Mouse (Mus musculus) liver, embryonic 12.5 days (tissue): Measurements from ENCODE around the gene Rxfp2. TPM values are rescaled to one million over a fixed set of nuclear protein-coding genes. Genes with fewer than 3 reads are reported as not detected.

ENCODE experiments used
- ATAC-seq: fragments of 200-750 bp; cut with Nextera tagmentation; 2 replicates; pipeline ENCODE4 v1.8.0; 2017; ENCODE audit warnings: moderate number of reproducible peaks, mild to moderate bottlenecking, moderate library complexity
- H3K27ac ChIP-seq: fragments of 300-500 bp; sonication (generic); 2 replicates; pipeline ENCODE4 v1.5.1; 2016; ENCODE audit warnings: mild to moderate bottlenecking
- H3K27me3 ChIP-seq: fragments of 300-500 bp; sonication (generic); replicated peaks from 2 replicates; pipeline ENCODE4 v1.6.1; 2016; ENCODE audit warnings: mild to moderate bottlenecking, moderate library complexity
- H3K36me3 ChIP-seq: fragments of 300-500 bp; sonication (generic); 2 replicates; pipeline ENCODE4 v1.6.1; 2016; ENCODE audit warnings: mild to moderate bottlenecking, moderate library complexity
- H3K4me1 ChIP-seq: fragments of 300-500 bp; sonication (generic); 2 replicates; pipeline ENCODE4 v1.6.1; 2016
- H3K4me2 ChIP-seq: fragments of 300-500 bp; sonication (generic); 2 replicates; pipeline ENCODE4 v1.6.1; 2016; ENCODE audit warnings: mild to moderate bottlenecking, moderate library complexity
- H3K4me3 ChIP-seq: fragments of 300-500 bp; sonication (generic); 2 replicates; pipeline ENCODE4 v1.5.1; 2016; ENCODE audit warnings: mild to moderate bottlenecking, moderate library complexity
- H3K9ac ChIP-seq: fragments of 300-500 bp; sonication (generic); 2 replicates; pipeline ENCODE4 v1.6.1; 2016; ENCODE audit warnings: mild to moderate bottlenecking, moderate library complexity
- H3K9me3 ChIP-seq: fragments of 300-500 bp; sonication (generic); replicated peaks from 2 replicates; pipeline ENCODE4 v1.6.1; 2016; ENCODE audit warnings: mild to moderate bottlenecking, moderate library complexity
- WGBS: fragments of 180-500 bp; shearing (Covaris S2); methylation state at CpG from one replicate; pipeline ENCODE4 v1.1.7; 2016; ENCODE audit not compliant: insufficient replicate concordance; 5-methylcytosine and 5-hydroxymethylcytosine counted together
- polyA plus RNA-seq: library from polyadenylated mRNA; unstranded; fragments of >200 nt; fragmentation: Nextera tagmentation; extraction: Ambion mirVana; gene quantifications from 2 replicates; pipeline ENCODE4 v1.2.1, GENCODE M21; 2016

The Rxfp2 gene
- polyA plus RNA-seq, 1 experiment from 2014 or later: 0.11 TPM

GRCm38 (mm10) chr5:150022556-150022955 is 4.1 kb downstream of the Rxfp2 start:
- Histone ChIP-seq H3K27me3 (no peaks in the 10 kb centered on the region), H3K4me1 (no peaks in the 10 kb centered on the region), H3K9me3 (no peaks in the 10 kb centered on the region), H3K4me3 (no peak overlapping the region), H3K4me2 (no peak overlapping the region), H3K27ac (no peak overlapping the region), H3K9ac (no peak overlapping the region), H3K36me3 (no peaks in the 10 kb centered on the region)
- ATAC-seq: no peak
- 73% methylated on average over 18 of the region's 18 CpGs for WGBS

GRCm38 (mm10) chr5:150023476-150023875 is 5.0 kb downstream of the Rxfp2 start:
- H3K36me3 ChIP-seq: no peaks in the 10 kb centered on the region
- no peak overlapping the region for H3K27ac ChIP-seq
- no peak overlapping the region for H3K4me3 ChIP-seq
- H3K9ac ChIP-seq: no peak overlapping the region
- H3K9me3 ChIP-seq: no peaks in the 10 kb centered on the region
- no peak overlapping the region for H3K4me2 ChIP-seq
- no peaks in the 10 kb centered on the region for H3K27me3 ChIP-seq
- WGBS: 75% methylated on average over 6 of the region's 6 CpGs
- H3K4me1 ChIP-seq: no peaks in the 10 kb centered on the region
- no peak for ATAC-seq

- no peak overlapping the region for H3K9ac ChIP-seq
- no peaks in the 10 kb centered on the region for H3K4me1 ChIP-seq
- H3K36me3 ChIP-seq: no peaks in the 10 kb centered on the region
- no peaks in the 10 kb centered on the region for H3K27me3 ChIP-seq
- no peak overlapping the region for H3K27ac ChIP-seq
- H3K4me3 ChIP-seq: no peak overlapping the region
- no peaks in the 10 kb centered on the region for H3K9me3 ChIP-seq
- no peak for ATAC-seq
- H3K4me2 ChIP-seq: no peak overlapping the region
- 63% methylated on average over 2 of the region's 2 CpGs for WGBS
These were observed 5.7 kb downstream of the Rxfp2 start for GRCm38 (mm10) chr5:150024188-150024587.

- no peaks in the 10 kb centered on the region for H3K4me1 ChIP-seq
- 85% methylated on average over 14 of the region's 14 CpGs for WGBS
- H3K27me3 ChIP-seq: no peaks in the 10 kb centered on the region
- no peaks in the 10 kb centered on the region for H3K9me3 ChIP-seq
- no peak for ATAC-seq
- H3K9ac ChIP-seq: no peak overlapping the region
- no peak overlapping the region for H3K27ac ChIP-seq
- no peaks in the 10 kb centered on the region for H3K36me3 ChIP-seq
- H3K4me3 ChIP-seq: no peak overlapping the region
- H3K4me2 ChIP-seq: no peak overlapping the region
These were observed 6.4 kb downstream of the Rxfp2 start for GRCm38 (mm10) chr5:150024901-150025300.

- no peak for ATAC-seq
- Histone ChIP-seq H3K9me3 (no peaks in the 10 kb centered on the region), H3K27ac (no peak overlapping the region), H3K4me1 (no peaks in the 10 kb centered on the region), H3K4me2 (no peak overlapping the region), H3K36me3 (no peaks in the 10 kb centered on the region), H3K9ac (no peak overlapping the region), H3K4me3 (no peak overlapping the region), H3K27me3 (no peaks in the 10 kb centered on the region)
- WGBS: 81% methylated on average over 15 of the region's 15 CpGs
These were observed 6.9 kb downstream of the Rxfp2 start for GRCm38 (mm10) chr5:150025326-150025725.

- no peaks in the 10 kb centered on the region for H3K9me3 ChIP-seq
- no peak overlapping the region for H3K4me2 ChIP-seq
- no peaks in the 10 kb centered on the region for H3K27me3 ChIP-seq
- H3K27ac ChIP-seq: no peak overlapping the region
- WGBS: 74% methylated on average over 12 of the region's 12 CpGs
- H3K4me1 ChIP-seq: no peaks in the 10 kb centered on the region
- no peak overlapping the region for H3K4me3 ChIP-seq
- ATAC-seq: no peak
- H3K36me3 ChIP-seq: no peaks in the 10 kb centered on the region
- H3K9ac ChIP-seq: no peak overlapping the region
These were observed 8.1 kb downstream of the Rxfp2 start for GRCm38 (mm10) chr5:150026509-150027087.

GRCm38 (mm10) chr5:150031201-150031600 is 12.7 kb downstream of the Rxfp2 start:
- no peak overlapping the region for H3K27ac ChIP-seq
- H3K36me3 ChIP-seq: no peaks in the 10 kb centered on the region
- no peak overlapping the region for H3K4me3 ChIP-seq
- H3K27me3 ChIP-seq: no peaks in the 10 kb centered on the region
- no peak overlapping the region for H3K9ac ChIP-seq
- H3K9me3 ChIP-seq: no peaks in the 10 kb centered on the region
- H3K4me2 ChIP-seq: no peak overlapping the region
- WGBS: 48% methylated on average over 6 of the region's 6 CpGs
- no peaks in the 10 kb centered on the region for H3K4me1 ChIP-seq
- no peak for ATAC-seq

- H3K9ac ChIP-seq: no peak overlapping the region
- H3K36me3 ChIP-seq: no peaks in the 10 kb centered on the region
- H3K27ac ChIP-seq: no peak overlapping the region
- no peaks in the 10 kb centered on the region for H3K27me3 ChIP-seq
- H3K9me3 ChIP-seq: no peaks in the 10 kb centered on the region
- no peaks in the 10 kb centered on the region for H3K4me1 ChIP-seq
- no peak overlapping the region for H3K4me2 ChIP-seq
- ATAC-seq: no peak
- WGBS: 66% methylated on average over 3 of the region's 3 CpGs
- no peak overlapping the region for H3K4me3 ChIP-seq
These were observed 13.2 kb downstream of the Rxfp2 start for GRCm38 (mm10) chr5:150031634-150032033.

GRCm38 (mm10) chr5:150032075-150032492 is 13.6 kb downstream of the Rxfp2 start:
- no peak for ATAC-seq
- Histone ChIP-seq H3K36me3 (no peaks in the 10 kb centered on the region), H3K27ac (no peak overlapping the region), H3K9me3 (no peaks in the 10 kb centered on the region), H3K27me3 (no peaks in the 10 kb centered on the region), H3K9ac (no peak overlapping the region), H3K4me2 (no peak overlapping the region), H3K4me3 (no peak overlapping the region), H3K4me1 (no peaks in the 10 kb centered on the region)
- WGBS: 52% methylated on average over 3 of the region's 3 CpGs

- WGBS: 69% methylated on average over 8 of the region's 8 CpGs
- H3K27ac ChIP-seq: no peak overlapping the region
- H3K4me1 ChIP-seq: no peaks in the 10 kb centered on the region
- no peak overlapping the region for H3K9ac ChIP-seq
- H3K27me3 ChIP-seq: no peaks in the 10 kb centered on the region
- H3K4me2 ChIP-seq: no peak overlapping the region
- no peaks in the 10 kb centered on the region for H3K36me3 ChIP-seq
- ATAC-seq: no peak
- H3K9me3 ChIP-seq: no peaks in the 10 kb centered on the region
- H3K4me3 ChIP-seq: no peak overlapping the region
These were observed 17.8 kb downstream of the Rxfp2 start for GRCm38 (mm10) chr5:150036286-150036685.

- H3K4me3 ChIP-seq: no peak overlapping the region
- no peak overlapping the region for H3K9ac ChIP-seq
- no peak overlapping the region for H3K27ac ChIP-seq
- no peak overlapping the region for H3K4me2 ChIP-seq
- no peaks in the 10 kb centered on the region for H3K27me3 ChIP-seq
- WGBS: 32% methylated on average over 4 of the region's 4 CpGs
- no peak for ATAC-seq
- H3K9me3 ChIP-seq: no peaks in the 10 kb centered on the region
- H3K36me3 ChIP-seq: no peaks in the 10 kb centered on the region
- no peaks in the 10 kb centered on the region for H3K4me1 ChIP-seq
These were observed 18.4 kb downstream of the Rxfp2 start for GRCm38 (mm10) chr5:150036918-150037317.

- 44% methylated on average over 2 of the region's 2 CpGs for WGBS
- Histone ChIP-seq H3K9ac (no peak overlapping the region), H3K36me3 (no peaks in the 10 kb centered on the region), H3K4me3 (no peak overlapping the region), H3K4me1 (no peaks in the 10 kb centered on the region), H3K9me3 (no peaks in the 10 kb centered on the region; the same call in 1 of the 2 replicates), H3K27ac (no peak overlapping the region), H3K27me3 (no peaks in the 10 kb centered on the region), H3K4me2 (no peak overlapping the region)
- ATAC-seq: no peak
These were observed 26.1 kb downstream of the Rxfp2 start for GRCm38 (mm10) chr5:150044533-150044932.

GRCm38 (mm10) chr5:150046438-150046837 is 28.0 kb downstream of the Rxfp2 start:
- H3K36me3 ChIP-seq: no peaks in the 10 kb centered on the region
- no peaks in the 10 kb centered on the region for H3K4me1 ChIP-seq
- no peak overlapping the region for H3K27ac ChIP-seq
- H3K4me3 ChIP-seq: no peak overlapping the region
- no peak overlapping the region for H3K4me2 ChIP-seq
- no peak overlapping the region for H3K9ac ChIP-seq
- WGBS: 68% methylated on average over 15 of the region's 15 CpGs
- no peak for ATAC-seq
- H3K9me3 ChIP-seq: no peaks in the 10 kb centered on the region; the same call in 1 of the 2 replicates
- no peaks in the 10 kb centered on the region for H3K27me3 ChIP-seq
